Mouse (Mus musculus) adrenal gland, postnatal 14 days (tissue): ENCODE measurements around the gene Krtap4-6. TPM values are rescaled to one million over a fixed set of nuclear protein-coding genes. Genes with fewer than 3 reads are reported as not detected.

ENCODE experiments used
- total RNA-seq: library from RNA; stranded (reverse); gene quantifications from 2 replicates; pipeline ENCODE4 v1.2.3, GENCODE M21; 2021

The Krtap4-6 gene
- total RNA-seq, 1 experiment from 2014 or later, result not detected

Other genes starting within 250 kb of the Krtap4-6 start
- not detected in 2 replicates for gene Krt12, start 243.7 kb downstream of the Krtap4-6 start, total RNA-seq
- gene Krt20, start 227.8 kb downstream of the Krtap4-6 start, total RNA-seq, result 0.30 and 0.96 TPM in 2 replicates
- 0.30 and 6.4 TPM in 2 replicates for gene Krt23, start 172.8 kb downstream of the Krtap4-6 start, total RNA-seq
- not detected in 2 replicates for gene Krt39, start 144.6 kb downstream of the Krtap4-6 start, total RNA-seq
- not detected in 2 replicates for gene Krt40, start 122.8 kb downstream of the Krtap4-6 start, total RNA-seq
- not detected in 2 replicates for gene Krtap3-3, start 115.1 kb downstream of the Krtap4-6 start, total RNA-seq
- not detected in 2 replicates for gene Krtap3-2, start 109.1 kb downstream of the Krtap4-6 start, total RNA-seq
- not detected in 2 replicates for gene Gm11939, start 106.5 kb downstream of the Krtap4-6 start, total RNA-seq
- not detected in 2 replicates for gene Krtap3-1, start 99.3 kb downstream of the Krtap4-6 start, total RNA-seq
- not detected in 2 replicates for gene Krtap1-5, start 84.9 kb downstream of the Krtap4-6 start, total RNA-seq
- gene Krtap1-4, start 82.3 kb downstream of the Krtap4-6 start, total RNA-seq, result not detected in 2 replicates
- not detected in 2 replicates for gene Krtap1-3, start 74.6 kb downstream of the Krtap4-6 start, total RNA-seq
- gene Krtap9-3, start 67.9 kb downstream of the Krtap4-6 start, total RNA-seq, result not detected in 2 replicates
- not detected in 2 replicates for gene Gm11938, start 62.7 kb downstream of the Krtap4-6 start, total RNA-seq
- gene Gm11937, start 55.8 kb downstream of the Krtap4-6 start, total RNA-seq, result not detected in 2 replicates
- gene Krtap2-4, start 51.1 kb downstream of the Krtap4-6 start, total RNA-seq, result not detected in 2 replicates
- not detected in 2 replicates for gene Gm11562, start 45.5 kb downstream of the Krtap4-6 start, total RNA-seq
- gene Krtap4-1, start 37.7 kb downstream of the Krtap4-6 start, total RNA-seq, result not detected in 2 replicates
- gene Krtap4-2, start 30.9 kb downstream of the Krtap4-6 start, total RNA-seq, result not detected in 2 replicates
- gene Krtap4-7, start 21.9 kb downstream of the Krtap4-6 start, total RNA-seq, result not detected in 2 replicates
- gene Gm11555, start 15.7 kb downstream of the Krtap4-6 start, total RNA-seq, result not detected in 2 replicates
- gene Gm11563, start 7.0 kb downstream of the Krtap4-6 start, total RNA-seq, result not detected in 2 replicates
- not detected in 2 replicates for gene Gm14190, start 24.8 kb upstream of the Krtap4-6 start, total RNA-seq
- gene Gm14180, start 68.3 kb upstream of the Krtap4-6 start, total RNA-seq, result not detected in 2 replicates
- not detected in 2 replicates for gene Gm11595, start 107.0 kb upstream of the Krtap4-6 start, total RNA-seq
- not detected in 2 replicates for gene Krtap4-8, start 114.7 kb upstream of the Krtap4-6 start, total RNA-seq
- not detected in 2 replicates for gene Krtap4-9, start 119.2 kb upstream of the Krtap4-6 start, total RNA-seq
- not detected in 2 replicates for gene Gm11596, start 127.5 kb upstream of the Krtap4-6 start, total RNA-seq
- not detected in 2 replicates for gene Gm11569, start 133.0 kb upstream of the Krtap4-6 start, total RNA-seq
- not detected in 2 replicates for gene Gm11554, start 138.5 kb upstream of the Krtap4-6 start, total RNA-seq
- not detected in 2 replicates for gene Krtap4-13, start 143.9 kb upstream of the Krtap4-6 start, total RNA-seq
- not detected in 2 replicates for gene Gm11564, start 149.7 kb upstream of the Krtap4-6 start, total RNA-seq
- not detected in 2 replicates for gene 2300003K06Rik, start 172.1 kb upstream of the Krtap4-6 start, total RNA-seq
- not detected in 2 replicates for gene Krtap4-16, start 185.6 kb upstream of the Krtap4-6 start, total RNA-seq
- gene Gm11568, start 192.0 kb upstream of the Krtap4-6 start, total RNA-seq, result not detected in 2 replicates
- not detected in 2 replicates for gene Gm11559, start 198.5 kb upstream of the Krtap4-6 start, total RNA-seq
- gene Krtap9-1, start 207.4 kb upstream of the Krtap4-6 start, total RNA-seq, result not detected in 2 replicates
- gene Gm11567, start 213.2 kb upstream of the Krtap4-6 start, total RNA-seq, result not detected in 2 replicates
- gene Krtap31-1, start 242.0 kb upstream of the Krtap4-6 start, total RNA-seq, result not detected in 2 replicates
- not detected in 2 replicates for gene Gm11565, start 248.8 kb upstream of the Krtap4-6 start, total RNA-seq